21 mouse cellular contexts compared by ENCODE assay signal in the genomic region with DNA sequence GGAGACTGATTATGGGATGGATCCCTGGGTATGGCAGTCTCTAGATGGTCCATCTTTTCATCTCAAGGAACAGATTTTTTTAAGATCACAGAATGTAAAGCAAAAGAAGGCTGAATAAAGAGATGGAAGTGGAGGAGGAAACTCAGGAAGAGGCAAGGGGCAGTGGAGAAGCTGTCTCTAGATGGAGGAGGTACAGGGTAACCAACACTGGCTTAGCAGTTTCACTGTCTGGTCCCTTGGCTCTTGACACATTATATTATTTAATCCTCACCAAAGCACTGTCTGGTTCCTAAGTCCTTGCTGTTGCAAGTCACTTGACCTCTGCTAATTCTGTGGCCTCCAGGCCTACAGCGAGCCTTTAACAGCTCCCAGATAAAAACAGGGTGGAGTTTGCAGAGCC.
A peak's percentile ranks its signal among the peaks of the same experiment; 100 is the strongest.
DNase-seq lines count a peak whose midpoint lies in the region; ATAC-seq and TF ChIP-seq lines count a peak whose summit lies in the region.
"Had no signal": no experiment of that assay in that cellular context is flagged by ENCODE, and none has a peak within 500 bp of the region (broad histone marks: within the 10 kb centered on the region; RNA-seq: fewer than 3 reads in every experiment).

No protein-coding gene starts in this region.

- 15% methylated on average over 1 of the region's 1 CpGs for WGBS in heart, embryonic 10.5 days
- WGBS in intestine, embryonic 16.5 days, result 69% methylated on average over 1 of the region's 1 CpGs
- WGBS in intestine, postnatal 0 days, result 41% methylated on average over 1 of the region's 1 CpGs
- 61% methylated on average over 1 of the region's 1 CpGs for WGBS in midbrain, embryonic 11.5 days
- 82% methylated on average over 1 of the region's 1 CpGs for WGBS in midbrain, embryonic 14.5 days

- no peak overlapping the region for H3K9ac ChIP-seq in intestine, embryonic 16.5 days (ENCODE audit: low read depth, low read length)
- H3K9ac ChIP-seq in intestine, postnatal 0 days (ENCODE audit: low read depth, low read length), result no peak overlapping the region
- no peak overlapping the region for H3K9ac ChIP-seq in midbrain, embryonic 11.5 days (ENCODE audit: low read length)
- no peak overlapping the region for H3K9ac ChIP-seq in midbrain, embryonic 14.5 days (replicated peaks; ENCODE audit: low read length)

- no peak for TF ChIP-seq CTCF in intestine, postnatal 0 days (IDR thresholded peaks at IDR 0.05; ENCODE audit: low read depth)

- no peaks in the 10 kb centered on the region for H3K9me3 ChIP-seq in heart, embryonic 10.5 days
- H3K9me3 ChIP-seq in intestine, embryonic 16.5 days (ENCODE audit: control insufficient read depth, low read length), result no peaks in the 10 kb centered on the region
- H3K9me3 ChIP-seq in intestine, postnatal 0 days (ENCODE audit: control insufficient read depth), result no peaks in the 10 kb centered on the region
- no peaks in the 10 kb centered on the region for H3K9me3 ChIP-seq in midbrain, embryonic 11.5 days (ENCODE audit: control insufficient read depth, low read length)
- H3K9me3 ChIP-seq in midbrain, embryonic 14.5 days (ENCODE audit: control insufficient read depth, low read length), result no peaks in the 10 kb centered on the region
- H3K9me3 ChIP-seq: G1E had no signal

- ATAC-seq in intestine, embryonic 16.5 days, result peak; percentile 36; the same call in 1 of the 2 replicates
- ATAC-seq in intestine, postnatal 0 days, result no peak
- no peak for ATAC-seq in midbrain, embryonic 11.5 days (ENCODE audit: low FRiP score)
- ATAC-seq in midbrain, embryonic 14.5 days (ENCODE audit: low FRiP score, low TSS enrichment), result no peak
- ATAC-seq: activated CD4-positive, CD25-positive, alpha-beta regulatory T cell, adult 4 months; CD4-positive, CD25-positive, alpha-beta regulatory T cell, adult 4 months; Patski had no signal

- H3K4me1 ChIP-seq in heart, embryonic 10.5 days, result 0 out of 2 replicates have a peak, but pooled peaks cover 3% of the 10 kb centered on the region
- H3K4me1 ChIP-seq in intestine, embryonic 16.5 days (ENCODE audit: control insufficient read depth, insufficient read depth, low read length), result no peaks in the 10 kb centered on the region
- H3K4me1 ChIP-seq in intestine, postnatal 0 days (replicated peaks; ENCODE audit: control insufficient read depth, insufficient read depth, low read length), result no peaks in the 10 kb centered on the region
- no peaks in the 10 kb centered on the region for H3K4me1 ChIP-seq in midbrain, embryonic 11.5 days (ENCODE audit: control insufficient read depth, insufficient read depth, low read length)
- H3K4me1 ChIP-seq in midbrain, embryonic 14.5 days (ENCODE audit: control insufficient read depth, insufficient read depth, low read length), result no peaks in the 10 kb centered on the region

- no peaks in the 10 kb centered on the region for H3K36me3 ChIP-seq in heart, embryonic 10.5 days
- H3K36me3 ChIP-seq in intestine, embryonic 16.5 days (ENCODE audit: control insufficient read depth, insufficient read depth, low read length), result no peaks in the 10 kb centered on the region
- no peaks in the 10 kb centered on the region for H3K36me3 ChIP-seq in intestine, postnatal 0 days (ENCODE audit: control insufficient read depth, insufficient read depth)
- no peaks in the 10 kb centered on the region for H3K36me3 ChIP-seq in midbrain, embryonic 11.5 days (ENCODE audit: control insufficient read depth, insufficient read depth, low read length)
- H3K36me3 ChIP-seq in midbrain, embryonic 14.5 days (ENCODE audit: control insufficient read depth, insufficient read depth, low read length), result no peaks in the 10 kb centered on the region
- H3K36me3 ChIP-seq: G1E had no signal

- H3K27ac ChIP-seq in heart, embryonic 10.5 days, result no peak overlapping the region
- no peak overlapping the region for H3K27ac ChIP-seq in intestine, embryonic 16.5 days (ENCODE audit: low read length)
- no peak overlapping the region for H3K27ac ChIP-seq in intestine, postnatal 0 days (ENCODE audit: low read depth, low read length)
- H3K27ac ChIP-seq in midbrain, embryonic 11.5 days (ENCODE audit: low read depth, low read length), result no peak overlapping the region
- no peak overlapping the region for H3K27ac ChIP-seq in midbrain, embryonic 14.5 days (replicated peaks; ENCODE audit: low read depth, low read length)

- no peak overlapping the region for H3K4me3 ChIP-seq in heart, embryonic 10.5 days
- H3K4me3 ChIP-seq in intestine, embryonic 16.5 days (ENCODE audit: low read length), result no peak overlapping the region
- no peak overlapping the region for H3K4me3 ChIP-seq in intestine, postnatal 0 days (ENCODE audit: low read depth, low read length)
- no peak overlapping the region for H3K4me3 ChIP-seq in midbrain, embryonic 11.5 days (ENCODE audit: low read depth, low read length)
- H3K4me3 ChIP-seq in midbrain, embryonic 14.5 days (replicated peaks; ENCODE audit: low read depth, low read length), result no peak overlapping the region

- no peak overlapping the region for H3K4me2 ChIP-seq in intestine, embryonic 16.5 days (ENCODE audit: low read depth, low read length)
- no peak overlapping the region for H3K4me2 ChIP-seq in intestine, postnatal 0 days (replicated peaks; ENCODE audit: low read depth)
- H3K4me2 ChIP-seq in midbrain, embryonic 11.5 days, result no peak overlapping the region
- H3K4me2 ChIP-seq in midbrain, embryonic 14.5 days (ENCODE audit: low read length), result no peak overlapping the region

- H3K27me3 ChIP-seq in heart, embryonic 10.5 days (ENCODE audit: insufficient read depth, poor library complexity, severe bottlenecking), result no peaks in the 10 kb centered on the region
- no peaks in the 10 kb centered on the region for H3K27me3 ChIP-seq in intestine, embryonic 16.5 days (replicated peaks; ENCODE audit: control insufficient read depth, insufficient read depth, low read length)
- no peaks in the 10 kb centered on the region for H3K27me3 ChIP-seq in intestine, postnatal 0 days (replicated peaks; ENCODE audit: control insufficient read depth, insufficient read depth, low read length)
- H3K27me3 ChIP-seq in midbrain, embryonic 11.5 days (ENCODE audit: control insufficient read depth, insufficient read depth, low read length), result no peaks in the 10 kb centered on the region
- H3K27me3 ChIP-seq in midbrain, embryonic 14.5 days (ENCODE audit: control insufficient read depth, insufficient read depth, low read length), result no peaks in the 10 kb centered on the region
- H3K27me3 ChIP-seq: CH12.LX, Patski had no signal

- DNase-seq in heart, adult 11 months, result peak; percentile 56
- no peak for DNase-seq in heart, embryonic 10.5 days (ENCODE audit: low spot score)
- peak; percentile 53 for DNase-seq in midbrain, embryonic 11.5 days (ENCODE audit: low spot score, missing footprints)
- DNase-seq in midbrain, embryonic 14.5 days, result no peak
- DNase-seq: adrenal gland, adult 2 months; adrenal gland, adult 8-10 months; adrenal gland, postnatal 10 days; adrenal gland, postnatal 14 days; adrenal gland, postnatal 25 days; adrenal gland, postnatal 36 days; B cell, adult 2 months; cerebellum, adult 11 months; cerebellum, adult 11-12 months; cerebellum, adult 18-20 months had no signal

Comparison
In these comparisons a context has a peak if more than half of its experiments do, and no peak if none do; other contexts are left out.
1. DNase-seq: peak in heart, adult 11 months (single experiment) and midbrain, embryonic 11.5 days (single experiment); none in heart, embryonic 10.5 days (single experiment) and midbrain, embryonic 14.5 days (single experiment).